Mouse (Mus musculus): ENCODE results near the gene Kcnrg. TPM values are rescaled to one million over a fixed set of nuclear protein-coding genes. Genes with fewer than 3 reads are reported as not detected.

Gene Kcnrg
- polyA plus RNA-seq (2012; rRNA removed), result 1.4 and 1.8 TPM in 2 replicates

DNA sequence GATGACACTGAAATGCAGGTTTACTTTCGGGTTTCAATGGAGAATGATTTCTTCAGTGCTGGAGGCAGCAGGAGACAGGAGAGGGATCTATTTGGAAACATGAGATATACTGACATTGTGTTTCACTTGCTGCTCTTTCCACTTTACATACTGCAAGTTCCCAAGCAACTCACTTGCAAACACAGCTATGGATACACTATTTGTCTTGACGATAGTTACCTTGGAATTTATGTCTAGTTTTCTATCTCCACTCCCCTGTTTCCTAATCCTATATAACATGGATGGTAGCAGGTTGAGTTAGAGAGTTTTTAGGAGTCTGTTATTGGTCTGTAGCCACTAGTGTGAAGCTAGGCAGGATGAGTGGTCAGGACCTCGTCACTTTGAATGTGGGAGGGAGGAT lies at the start of gene Kcnrg:
TSS of gene Kcnrg (plus strand) at position 301 of the 400 bp plus-strand sequence.

DNA sequence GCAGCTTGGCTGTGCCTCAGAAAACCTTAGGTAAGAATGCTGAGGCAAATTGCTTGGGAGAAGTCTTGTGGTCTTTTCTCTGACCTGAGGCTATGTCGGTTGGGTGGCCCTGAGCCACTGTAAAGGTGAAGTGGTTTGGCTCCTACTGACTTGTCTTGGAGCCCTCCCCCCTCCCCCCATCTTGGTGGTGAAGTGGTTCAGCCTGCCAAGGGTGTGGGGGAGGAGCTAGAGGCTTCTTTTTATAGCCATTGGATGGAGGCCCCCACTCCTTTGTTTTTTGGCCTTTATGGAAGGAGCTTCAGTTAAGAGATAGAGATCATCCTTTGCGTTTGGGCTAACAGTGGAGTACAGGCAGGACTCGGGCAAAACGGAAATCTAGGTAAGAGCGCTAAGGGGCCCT lies 9.3 kb upstream of the Kcnrg start, which contains the start of gene Trim13:
TSS of gene Trim13 (plus strand) at position 280 of the 400 bp plus-strand sequence.

Other genes with a start within 250 kb of the Kcnrg start
- 2.3 and 2.7 TPM in 2 replicates for gene Ebpl, start 247.0 kb upstream of the Kcnrg start, polyA plus RNA-seq (2012; rRNA removed)
- 3.7 and 5.4 TPM in 2 replicates for gene Kpna3, start 167.6 kb upstream of the Kcnrg start, polyA plus RNA-seq (2012; rRNA removed)
- gene Spryd7, start 50.6 kb upstream of the Kcnrg start, polyA plus RNA-seq (2012; rRNA removed), result 14.1 and 32.4 TPM in 2 replicates
- 2.1 and 2.6 TPM in 2 replicates for gene Trim13, start 9.2 kb upstream of the Kcnrg start, polyA plus RNA-seq (2012; rRNA removed)